Mouse (Mus musculus): ENCODE measurements around the gene Map2k3.

DNA sequence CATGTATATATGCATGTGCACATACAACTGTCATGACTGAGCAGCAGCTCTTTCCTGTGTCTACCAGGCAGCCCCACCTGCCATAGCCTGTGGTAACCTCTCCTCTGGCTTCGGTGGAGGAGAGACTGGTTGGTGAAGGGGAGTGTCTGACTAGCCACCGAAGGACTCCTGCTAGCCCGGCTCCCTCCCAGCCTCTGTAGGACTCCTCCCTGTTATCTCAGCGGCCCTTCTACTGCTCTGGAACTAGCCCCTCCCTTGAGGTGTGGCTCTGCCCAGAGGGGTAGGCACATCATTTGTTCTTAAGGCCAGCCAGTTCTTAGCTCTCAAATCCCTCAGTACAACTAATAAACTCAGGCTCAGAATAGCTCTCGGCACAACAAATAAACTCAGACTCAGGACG is 7.3 kb upstream of the Map2k3 start:
- TF ChIP-seq CTCF (IDR thresholded peaks at IDR 0.05) (no peak), EP300 (IDR thresholded peaks at IDR 0.05) (no peak)
